Comparison of ENCODE assay signal across 8 mouse cellular contexts in the genomic region with DNA sequence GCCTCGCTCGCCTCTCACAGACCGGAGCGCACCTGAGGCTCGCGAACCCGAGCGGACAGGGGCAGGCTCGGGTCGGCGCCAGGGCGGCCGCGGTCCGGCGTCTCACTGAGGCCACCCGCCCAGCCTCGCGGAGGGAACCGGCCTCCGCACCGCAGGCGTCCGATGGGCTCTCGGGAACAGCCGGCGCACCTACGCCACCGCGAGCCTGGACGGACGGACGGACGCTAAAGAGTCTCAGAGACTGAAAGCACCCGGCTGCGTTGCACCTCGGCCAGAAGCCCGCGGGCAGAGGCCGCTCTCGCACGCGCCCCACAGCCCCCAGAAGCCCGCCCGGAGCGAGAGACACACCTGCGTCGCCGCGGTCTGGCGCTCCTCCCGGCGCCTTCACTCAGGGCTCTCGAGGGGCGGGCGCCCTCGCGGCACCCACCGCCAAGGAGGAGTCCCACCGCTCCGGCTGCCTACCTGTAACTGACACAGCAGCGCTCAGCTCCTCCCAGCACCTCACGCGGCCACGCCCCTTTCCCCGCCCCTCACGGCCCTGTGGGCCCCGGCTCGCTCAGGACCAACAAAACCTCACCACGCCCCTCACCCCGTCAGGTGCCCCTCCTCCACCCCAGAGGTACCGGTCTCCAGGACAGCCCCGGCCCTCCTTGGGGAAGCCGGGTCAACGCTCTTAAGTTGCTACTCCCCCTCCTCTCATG. TPM values are rescaled to one million over a fixed set of nuclear protein-coding genes. Genes with fewer than 3 reads are reported as not detected.
DNase-seq lines count a peak whose midpoint lies in the region; ATAC-seq and TF ChIP-seq lines count a peak whose summit lies in the region.

A gene (minus strand): TSS at position 470 of the 701 bp plus-strand sequence.

- H3K36me3 ChIP-seq in heart, embryonic 15.5 days = no peaks in the 10 kb centered on the region
- no peaks in the 10 kb centered on the region for H3K36me3 ChIP-seq in lung, embryonic 14.5 days (ENCODE audit: insufficient read depth)

- 1% methylated on average over 65 of the region's 75 CpGs for WGBS in heart, embryonic 15.5 days
- under 1% methylated on average over 56 of the region's 75 CpGs for WGBS in lung, embryonic 14.5 days

- peak within 1 kb of the TSS; percentile 40; the same call in 1 of the 2 replicates for H3K9ac ChIP-seq in heart, embryonic 15.5 days
- H3K9ac ChIP-seq in lung, embryonic 14.5 days = peak within 1 kb of the TSS; percentile 52

- H3K4me1 ChIP-seq in heart, embryonic 15.5 days (replicated peaks) = peaks cover 6% of the 10 kb centered on the region
- no peaks in the 10 kb centered on the region for H3K4me1 ChIP-seq in lung, embryonic 14.5 days (ENCODE audit: insufficient read depth)

- TF ChIP-seq CTCF in lung, embryonic 14.5 days (IDR thresholded peaks at IDR 0.05; ENCODE audit: low read depth) = no peak

- peaks cover 17% of the 10 kb centered on the region for H3K27me3 ChIP-seq in heart, embryonic 15.5 days
- H3K27me3 ChIP-seq in lung, embryonic 14.5 days (ENCODE audit: insufficient read depth, low read length) = peaks cover 9% of the 10 kb centered on the region

- peak; percentile 79 for DNase-seq in CD4-positive, CD25-positive, alpha-beta regulatory T cell, adult 2 months (ENCODE audit: low read depth, low spot score)
- DNase-seq in brain, adult 2 months (ENCODE audit: low read depth, low spot score) = peak; percentile 29
- DNase-seq in kidney, postnatal 14 days = peak; percentile 92
- peak; percentile 86 for DNase-seq in lung, embryonic 14.5 days
- peak; percentile 40 to 53 for DNase-seq in thymus, postnatal 10 days (ENCODE audit: low spot score in 2 of 2)

- peak within 1 kb of the TSS; percentile 65 for H3K4me3 ChIP-seq in heart, embryonic 15.5 days
- H3K4me3 ChIP-seq in lung, embryonic 14.5 days (ENCODE audit: low read depth, low read length) = peak within 1 kb of the TSS; percentile 61

- H3K4me2 ChIP-seq in heart, embryonic 15.5 days = peak within 1 kb of the TSS; percentile 95
- peak within 1 kb of the TSS; percentile 83 for H3K4me2 ChIP-seq in lung, embryonic 14.5 days

- no peaks in the 10 kb centered on the region for H3K9me3 ChIP-seq in heart, embryonic 15.5 days (replicated peaks)
- no peaks in the 10 kb centered on the region for H3K9me3 ChIP-seq in lung, embryonic 14.5 days (ENCODE audit: low read depth, low read length)

- peak; percentile 81 for ATAC-seq in erythroblast, adult 5-6 weeks (replicated peaks; ENCODE audit: low FRiP score, poor library complexity, severe bottlenecking)
- ATAC-seq in heart, embryonic 15.5 days (replicated peaks; ENCODE audit: insufficient number of reproducible peaks, insufficient read depth, low FRiP score, low read depth) = peak; percentile 92
- ATAC-seq in lung, embryonic 14.5 days (ENCODE audit: insufficient read depth) = peak; percentile 98
- 0 out of 2 replicates have a peak, but pooled peaks have one; percentile 13 for ATAC-seq in neutrophil, adult 5-6 weeks (ENCODE audit: extremely low read depth, insufficient number of reproducible peaks, low FRiP score, poor library complexity, severe bottlenecking)

- H3K27ac ChIP-seq in heart, embryonic 15.5 days = no peak within 1 kb of the TSS
- H3K27ac ChIP-seq in lung, embryonic 14.5 days (ENCODE audit: low read depth) = peak within 1 kb of the TSS; percentile 87

RNA-seq across cellular contexts. Expression of the gene that starts here (rescaled TPM):
- total RNA-seq in erythroblast, adult 5-6 weeks (2015; ENCODE audit: low replicate concordance) = not detected in 2 replicates
- not detected in 2 replicates for total RNA-seq in erythroblast, adult 5-6 weeks (2017; ENCODE audit: low replicate concordance)
- polyA plus RNA-seq in heart, embryonic 15.5 days (2015; fragmentation: Nextera tagmentation; extraction: Ambion mirVana) = 0.49 and 0.74 TPM in 2 replicates
- 2.4 and 3.6 TPM in 2 replicates for polyA plus RNA-seq in lung, embryonic 14.5 days (2014; fragmentation: Nextera tagmentation; extraction: Ambion mirVana)
- total RNA-seq in neutrophil, adult 5-6 weeks (2017) = 0.81 TPM in 1 of 2 replicates, not detected in the other

Comparison
In these comparisons a context has a peak if more than half of its experiments do, and no peak if none do; other contexts are left out.
1. Peak in ATAC-seq in erythroblast, adult 5-6 weeks; RNA of the gene not detected or under 1 TPM.
2. Peak in ATAC-seq, H3K4me3 ChIP-seq, H3K9ac ChIP-seq and H3K4me2 ChIP-seq in heart, embryonic 15.5 days; RNA of the gene not detected or under 1 TPM.
3. Peak in ATAC-seq in neutrophil, adult 5-6 weeks; RNA of the gene not detected or under 1 TPM.
4. DNase-seq: peak in every context shown above with its lines; median percentile 92 in kidney, postnatal 14 days; 86 in lung, embryonic 14.5 days; 79 in CD4-positive, CD25-positive, alpha-beta regulatory T cell, adult 2 months; 46 in thymus, postnatal 10 days; 29 in brain, adult 2 months.
5. ATAC-seq: peak in every context shown above with its lines; median percentile 98 in lung, embryonic 14.5 days; 92 in heart, embryonic 15.5 days; 81 in erythroblast, adult 5-6 weeks; 13 in neutrophil, adult 5-6 weeks.